Mouse (Mus musculus) yolk sac, embryonic 10.5 days (tissue): ENCODE measurements around the gene Hira.
"Not testable (repeated sequence)": the region's sequence is repeated elsewhere in the genome, so short reads cannot be mapped to it uniquely, and the experiment has no call there.

Experiments
- DNase-seq: peaks from one replicate; pipeline ENCODE4 v3.0.0-alpha.2; 2017; ENCODE audit warnings: low spot score

The Hira gene

DNA sequence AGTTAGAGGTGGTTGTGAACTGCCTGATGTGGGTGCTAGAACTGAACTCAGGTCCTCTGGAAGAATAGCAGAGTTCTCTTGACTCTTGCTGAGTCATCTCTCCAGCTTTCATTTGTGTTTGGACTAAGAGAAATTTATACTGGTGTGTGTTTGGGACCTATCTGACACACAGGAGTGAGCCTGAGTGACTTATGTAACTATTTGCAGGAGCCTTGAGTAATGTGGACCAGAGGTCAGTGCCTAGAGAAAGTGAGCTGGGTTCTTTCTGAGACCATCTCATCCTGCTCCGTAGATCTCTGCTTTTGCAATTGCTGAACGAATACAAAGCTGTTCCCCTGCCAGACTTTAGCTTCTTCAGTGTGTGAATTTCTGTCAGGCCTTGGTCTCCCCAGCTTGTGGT lies 44.9 kb downstream of the Hira start:
- no peak for DNase-seq

DNA sequence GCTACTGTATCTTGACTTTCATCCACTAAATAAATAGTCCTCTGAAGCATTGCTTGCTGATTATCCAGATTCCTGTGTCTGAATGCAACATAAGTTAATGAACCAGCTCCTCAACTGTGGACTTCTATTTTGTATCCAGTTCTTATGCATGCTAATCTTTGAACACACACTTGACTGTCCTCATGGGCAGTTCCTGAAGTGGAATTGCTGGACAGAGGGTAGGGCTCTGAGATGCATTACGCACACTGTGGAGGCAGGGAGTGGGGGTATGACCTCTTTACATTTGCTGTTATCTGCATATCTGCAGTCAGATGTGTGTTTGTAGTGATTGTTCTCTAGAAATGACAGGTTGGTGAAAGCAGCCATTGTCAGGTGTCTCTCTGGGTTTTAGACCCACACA lies 51.1 kb downstream of the Hira start:
- DNase-seq = no peak

DNA sequence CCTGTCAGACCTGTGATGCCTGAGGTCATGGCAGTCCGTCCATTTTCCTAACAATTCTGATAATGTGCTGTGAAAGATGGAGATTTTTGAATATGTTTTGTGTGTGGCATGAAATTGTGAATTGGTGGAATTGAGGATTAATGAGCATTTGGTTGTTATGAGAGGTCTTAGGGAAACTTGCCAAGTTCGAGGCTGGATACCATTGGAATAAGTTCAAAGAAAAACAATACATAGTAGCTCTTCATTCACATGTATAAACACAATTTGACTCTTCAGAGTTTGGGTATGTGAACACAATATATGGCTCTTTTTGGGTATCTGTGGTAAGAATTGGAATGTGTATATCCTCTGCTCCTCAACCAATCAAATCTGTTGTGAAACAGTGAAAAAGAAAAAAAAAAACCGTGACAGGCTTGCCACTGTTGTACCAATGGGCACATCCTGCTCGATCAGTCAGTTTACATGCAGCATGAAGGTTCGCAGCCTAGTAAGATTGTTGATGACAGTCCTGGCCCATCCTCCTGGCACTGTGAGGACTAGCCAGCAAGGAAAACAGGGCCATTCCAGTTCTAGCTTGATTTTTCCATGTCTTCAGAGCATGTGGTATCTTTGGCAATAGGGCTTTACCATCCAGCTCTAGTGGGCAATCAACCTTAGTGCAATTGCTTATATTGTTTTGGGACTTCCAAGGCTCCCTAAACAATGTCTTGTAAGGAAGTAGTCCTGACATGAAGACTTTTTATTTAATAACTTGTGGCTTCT lies 61.7 kb downstream of the Hira start:
- no peak for DNase-seq

DNA sequence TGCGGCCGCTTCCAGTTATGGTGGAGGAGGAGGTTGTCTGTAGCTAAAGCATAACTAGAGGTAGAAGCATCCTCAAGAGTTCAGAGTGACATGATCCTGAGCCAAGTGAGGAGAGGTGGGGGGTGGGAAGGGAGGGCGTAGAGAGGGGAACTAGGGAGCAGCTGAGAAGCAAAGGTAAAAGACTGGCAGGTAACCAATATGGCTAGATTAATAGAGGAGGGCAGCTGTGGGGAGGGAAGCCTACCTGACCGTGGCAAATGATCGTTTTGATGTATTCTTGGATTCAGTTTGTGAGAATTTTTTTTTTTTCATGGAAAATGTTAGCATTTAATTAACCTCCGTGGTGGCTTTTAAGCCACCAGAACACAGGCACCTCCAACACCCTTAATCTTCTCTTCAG lies 67.1 kb downstream of the Hira start:
- no peak for DNase-seq

DNA sequence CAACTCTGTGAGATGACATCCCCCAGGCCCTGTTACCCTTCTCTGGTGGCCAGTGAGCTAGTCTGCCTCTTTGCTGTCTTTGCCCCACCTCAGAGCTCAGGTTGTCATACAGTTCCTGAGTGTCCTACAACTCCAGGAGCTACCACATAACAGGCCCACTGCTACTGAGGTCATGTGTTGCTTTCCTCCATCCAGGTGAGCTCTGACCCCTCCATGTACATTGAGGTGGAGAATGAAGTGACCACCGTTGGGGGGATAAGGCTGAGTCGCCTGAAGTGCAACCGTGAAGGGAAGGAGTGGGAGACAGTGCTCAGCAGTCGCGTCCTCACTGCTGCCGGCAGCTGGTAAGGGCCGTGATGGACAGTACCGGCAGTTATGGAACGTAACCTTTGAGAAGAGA lies 72.1 kb downstream of the Hira start:
- no peak for DNase-seq

DNA sequence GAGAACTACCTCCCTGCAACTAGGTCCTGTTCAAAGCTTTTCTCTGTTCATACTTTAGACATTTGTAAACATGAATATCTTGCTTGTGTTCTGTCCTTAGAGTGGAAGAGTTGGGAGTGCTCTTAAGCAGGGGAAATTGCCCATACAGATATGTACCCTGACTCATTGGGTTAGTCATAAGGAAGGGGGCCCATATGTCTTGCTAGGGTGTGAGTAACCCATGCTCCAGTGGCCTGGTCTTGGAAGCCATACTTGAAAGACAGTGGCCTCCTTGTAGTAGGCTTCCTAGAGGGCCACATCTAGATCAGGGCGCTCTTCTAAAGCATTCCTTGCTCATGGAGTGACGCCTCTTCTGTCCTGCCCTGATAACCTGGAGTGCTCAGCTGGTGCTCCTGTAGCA lies 73.5 kb downstream of the Hira start:
- no peak for DNase-seq

DNA sequence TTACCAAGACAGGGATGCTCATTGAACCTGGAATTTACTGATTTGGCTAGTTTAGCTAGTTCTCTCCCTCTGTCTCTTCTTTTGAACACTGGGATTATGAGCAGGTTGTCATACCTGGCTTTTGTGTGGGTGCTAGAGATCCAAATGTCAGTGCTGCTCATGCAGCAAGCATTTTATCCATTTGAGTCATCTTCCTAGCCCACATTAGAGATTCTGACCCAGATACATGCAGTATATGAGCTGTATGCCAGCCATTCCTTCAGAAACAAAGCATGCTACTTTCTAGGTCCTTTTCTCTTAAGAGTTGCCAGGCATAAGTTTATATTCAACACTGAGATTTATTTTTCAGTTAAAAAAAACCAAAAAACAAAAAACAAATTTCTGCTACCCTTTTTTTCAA lies 76.0 kb downstream of the Hira start:
- no peak for DNase-seq

DNA sequence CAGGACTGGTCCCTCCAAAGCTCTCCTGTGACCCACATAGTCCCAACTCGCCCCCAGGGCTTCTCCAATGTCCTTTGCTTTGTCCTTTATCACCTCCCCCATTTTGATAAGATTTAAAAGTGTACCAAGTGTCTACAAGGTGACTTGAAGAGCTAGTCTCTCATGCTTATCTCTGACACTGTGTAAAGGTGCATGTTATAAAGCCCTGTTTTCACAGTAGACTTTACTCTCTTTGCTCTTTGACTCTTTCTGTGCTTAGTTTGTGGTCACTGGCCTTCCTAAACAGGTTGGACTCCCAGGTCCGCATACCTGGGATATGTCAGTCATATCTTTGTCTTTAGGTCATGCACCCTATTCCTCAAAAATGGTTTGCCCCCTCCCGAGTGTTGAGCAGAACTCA lies 78.2 kb downstream of the Hira start:
- DNase-seq = no peak

DNA sequence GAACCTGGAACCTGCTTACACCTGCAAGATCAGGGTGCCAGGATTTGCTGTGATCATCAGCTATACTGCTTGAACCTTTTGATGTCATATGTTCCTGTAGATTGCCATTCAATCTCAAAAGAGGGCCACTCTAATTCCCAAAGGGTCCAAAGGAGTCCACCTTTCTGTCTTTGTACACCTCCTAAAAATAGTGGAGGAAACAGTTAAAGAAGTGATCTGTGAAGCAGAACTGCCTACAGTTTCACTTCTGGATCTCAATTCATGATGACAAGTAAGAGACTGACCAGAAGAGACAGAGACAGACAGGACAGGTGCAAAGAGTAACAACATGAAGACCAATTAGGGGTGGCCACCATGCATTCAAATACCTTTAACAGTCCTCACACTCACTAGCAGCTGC lies 86.6 kb downstream of the Hira start:
- no peak for DNase-seq

DNA sequence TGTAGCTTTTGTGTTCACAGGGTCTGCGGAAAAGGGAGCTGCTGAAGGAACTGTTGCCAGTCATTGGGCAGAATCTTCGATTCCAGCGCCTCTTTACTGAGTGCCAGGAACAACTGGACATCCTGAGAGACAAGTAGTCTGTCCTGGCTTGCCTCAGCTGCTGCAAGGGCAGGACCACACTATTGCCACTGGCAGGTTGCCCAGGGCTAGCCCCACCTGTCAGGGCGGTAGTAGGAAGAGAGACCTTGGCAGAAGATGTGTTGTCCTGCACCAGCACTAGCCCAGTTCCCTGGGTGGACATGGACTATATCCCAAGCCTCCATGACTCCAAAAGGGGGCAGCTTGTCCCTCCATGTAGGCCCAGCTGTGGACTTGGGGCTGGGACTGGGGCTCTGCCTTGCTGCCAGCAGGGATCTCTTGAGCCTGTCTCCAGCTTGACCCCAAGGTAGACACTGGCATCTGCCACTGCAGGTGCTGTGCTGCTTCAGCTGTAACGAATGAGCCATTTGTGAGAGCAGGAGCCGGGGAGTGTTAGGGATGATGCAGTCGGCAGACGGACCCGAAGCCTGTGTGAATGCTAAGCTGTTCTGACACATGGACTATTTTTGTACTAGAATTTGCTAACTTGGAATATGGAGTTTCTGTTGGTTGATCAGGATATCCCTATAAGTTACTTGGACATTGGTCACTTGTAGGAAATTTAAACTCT lies 92.7 kb downstream of the Hira start:
- no peak for DNase-seq

DNA sequence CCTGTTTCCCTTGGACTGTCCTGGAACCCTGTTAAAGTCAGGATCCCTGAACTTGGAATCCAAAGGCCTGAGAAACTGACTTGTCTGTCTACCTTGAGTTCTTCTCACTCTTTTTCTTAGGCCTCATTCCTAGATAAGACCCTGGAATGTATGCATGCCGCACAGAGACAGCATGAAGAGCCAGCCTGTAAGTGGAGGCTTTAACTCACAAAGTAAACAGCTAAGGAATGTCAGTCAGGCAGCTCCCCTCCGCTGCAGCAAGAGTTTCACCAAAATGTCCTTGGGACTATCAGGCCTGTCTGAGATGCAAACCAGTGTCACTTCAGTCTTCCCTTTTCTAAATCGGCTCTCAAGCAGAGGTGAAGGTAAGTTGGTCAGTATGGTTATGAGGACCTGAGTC lies 94.0 kb downstream of the Hira start:
- DNase-seq = peak; percentile 70

DNA sequence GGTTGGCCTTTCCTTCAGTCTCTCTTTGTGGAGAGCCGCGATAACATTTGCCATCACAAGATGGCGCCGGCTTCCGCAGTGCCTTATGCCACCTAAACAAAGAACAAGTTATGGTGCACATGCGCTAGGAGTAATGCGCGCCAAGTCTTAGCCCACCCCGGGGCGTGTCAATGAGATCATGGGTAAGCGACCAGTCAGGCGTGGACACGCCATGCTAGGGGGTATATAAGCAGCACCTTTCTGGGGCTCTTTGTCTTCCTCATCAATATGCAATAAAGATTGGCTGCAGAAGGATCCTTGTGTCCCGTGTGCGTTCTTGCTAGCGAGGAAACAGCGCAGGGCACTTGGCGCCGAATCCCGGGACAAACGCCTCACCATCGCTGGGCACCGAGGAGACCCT lies 98.8 kb downstream of the Hira start:
- not testable (repeated sequence) for DNase-seq

DNA sequence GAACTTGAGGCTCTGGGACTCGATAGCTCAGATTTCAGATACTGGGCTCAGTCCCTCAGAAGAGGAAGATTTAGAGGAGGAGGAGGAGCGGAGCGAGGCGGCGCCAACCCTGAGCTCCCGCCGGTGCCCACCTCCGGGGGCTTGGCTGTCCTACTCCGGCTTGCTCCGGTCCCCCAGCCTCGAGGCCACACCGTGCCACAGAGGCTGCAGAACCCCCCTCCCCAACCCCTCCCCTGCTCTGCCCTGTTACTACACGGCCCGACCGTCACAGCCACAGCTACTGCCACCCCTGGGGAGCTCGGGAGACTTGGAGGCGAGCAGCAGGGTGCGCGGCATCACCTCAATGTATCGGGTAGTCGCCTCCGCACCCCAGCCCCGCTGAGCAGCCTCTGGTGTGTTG lies 99.5 kb downstream of the Hira start:
- DNase-seq = no peak

DNA sequence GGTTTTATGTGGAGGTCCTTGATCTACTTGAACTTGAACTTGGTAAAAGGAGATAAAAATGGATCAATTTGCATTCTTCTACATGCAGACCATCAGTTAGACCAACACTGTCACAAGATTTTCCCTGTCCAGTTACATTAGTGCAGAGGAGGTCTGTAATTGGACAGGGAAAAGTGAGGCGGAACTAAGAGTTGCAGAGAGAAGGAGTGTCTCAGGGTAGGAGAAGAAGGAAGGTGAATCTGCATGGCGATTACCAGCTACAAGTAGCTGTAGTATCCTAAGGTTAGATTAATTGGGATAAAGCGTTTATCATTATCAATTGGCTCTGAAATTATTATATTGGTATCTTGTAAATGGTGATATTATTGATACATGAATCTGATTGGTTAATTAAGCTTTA lies 109.5 kb downstream of the Hira start:
- no peak for DNase-seq

DNA sequence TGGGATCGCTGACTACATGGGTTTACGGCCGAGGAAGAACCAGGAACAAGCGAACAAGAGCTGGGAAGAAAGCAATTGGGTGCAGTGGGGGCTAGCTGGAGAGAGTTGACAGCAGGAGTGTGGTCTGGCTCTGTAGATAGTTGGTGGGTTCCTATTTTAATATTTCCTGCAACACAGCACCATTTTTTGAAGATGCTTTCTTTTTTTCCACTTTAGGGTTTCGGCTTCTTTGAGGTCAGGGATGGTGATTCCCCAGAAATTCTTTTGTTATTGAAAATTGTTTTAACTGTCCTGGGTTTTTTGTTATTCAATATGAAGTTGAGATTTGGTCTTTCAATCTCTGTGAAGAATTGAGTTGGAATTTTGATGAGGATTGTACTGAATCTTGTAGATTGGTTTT lies 110.0 kb downstream of the Hira start:
- no peak for DNase-seq

DNA sequence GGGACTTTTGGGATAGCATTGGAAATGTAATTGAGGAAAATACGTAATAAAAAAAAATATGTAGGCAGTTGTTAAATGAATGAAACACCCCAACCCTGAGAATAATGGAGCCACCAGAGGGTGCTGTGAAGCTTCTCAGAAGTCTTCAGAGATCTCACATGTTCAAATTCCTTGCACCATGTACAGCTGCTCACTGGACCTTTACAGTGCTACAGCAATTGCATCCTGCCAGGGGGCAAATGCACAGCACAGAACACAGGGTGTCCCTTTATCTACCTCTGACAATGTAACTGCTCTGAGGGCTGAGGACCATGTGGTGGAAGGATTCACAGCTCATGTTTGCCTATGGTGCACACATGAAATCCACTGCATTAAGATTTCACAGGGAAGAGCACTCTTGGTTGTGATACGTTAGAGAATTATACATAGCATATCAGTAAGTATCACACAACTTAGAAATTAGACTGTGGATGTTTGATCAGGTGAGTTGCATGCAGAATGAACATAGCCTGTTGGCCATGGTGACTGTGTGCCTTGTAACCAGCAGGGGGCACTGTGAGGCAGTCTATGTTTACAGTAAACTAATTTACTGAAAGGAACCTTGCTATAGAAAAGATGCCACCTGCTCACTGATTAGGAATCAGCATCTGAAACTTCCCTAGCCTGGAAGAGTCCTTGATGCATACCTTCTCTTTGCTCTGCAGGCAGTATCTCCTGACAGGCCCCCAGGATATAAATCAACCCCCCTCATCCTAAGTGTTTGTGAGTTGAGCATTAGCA lies 126.0 kb downstream of the Hira start:
- not testable (repeated sequence) for DNase-seq

DNA sequence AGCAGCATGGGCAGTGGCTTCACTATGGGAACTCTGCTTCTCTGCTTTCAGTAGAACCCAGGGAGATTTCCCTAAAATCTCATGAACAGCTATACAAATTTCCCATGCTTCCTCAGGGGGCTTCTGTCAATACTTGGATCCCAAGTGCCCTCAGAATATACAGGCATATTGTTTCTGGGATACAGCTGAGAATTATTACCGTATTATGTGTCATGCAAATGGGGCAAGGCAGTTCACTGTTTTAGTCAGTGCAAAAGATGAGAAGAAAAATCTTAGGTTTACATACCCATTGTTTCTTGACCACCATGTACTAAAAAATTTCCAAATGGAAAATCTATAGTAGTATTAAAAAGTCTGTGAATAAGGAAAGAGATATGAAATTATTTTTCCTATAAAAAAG lies 126.9 kb downstream of the Hira start:
- DNase-seq = no peak

DNA sequence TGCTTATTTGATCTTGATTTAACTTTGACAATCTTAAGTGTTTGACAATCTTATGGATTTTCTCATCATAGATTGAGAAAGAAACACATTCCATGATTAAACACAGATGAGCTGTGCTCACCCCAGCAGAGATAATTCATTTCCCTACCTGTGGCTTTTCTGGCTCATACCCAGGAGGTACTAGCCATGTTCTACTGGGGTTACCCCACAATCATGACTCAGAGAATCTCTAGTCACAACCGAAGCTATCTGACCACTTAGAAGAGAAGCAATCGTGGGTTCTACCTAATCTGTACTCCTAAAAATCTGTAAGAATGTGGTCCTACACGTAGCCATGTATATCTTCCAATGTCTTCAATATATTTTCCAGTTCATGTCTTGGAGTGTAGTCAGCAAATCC lies 128.5 kb downstream of the Hira start:
- DNase-seq = no peak

DNA sequence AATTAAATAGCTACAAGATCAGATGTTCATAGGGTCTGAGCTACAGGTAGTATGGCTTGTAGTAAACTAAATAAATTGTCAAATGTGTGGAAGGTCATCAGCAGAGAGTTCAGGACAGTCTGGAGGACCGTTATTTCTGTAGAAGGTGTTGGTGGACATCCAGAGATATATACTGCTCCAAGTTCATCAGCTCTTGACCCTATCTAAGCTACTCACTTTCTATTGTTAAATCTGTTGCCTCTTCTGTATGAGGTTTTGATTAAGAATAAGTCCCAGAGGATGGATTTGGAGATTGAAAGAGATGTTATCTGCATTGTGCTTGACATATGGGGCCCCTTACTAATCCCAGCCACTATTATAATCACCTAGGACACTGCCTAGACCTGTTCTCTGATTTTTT lies 129.9 kb downstream of the Hira start:
- DNase-seq = no peak

DNA sequence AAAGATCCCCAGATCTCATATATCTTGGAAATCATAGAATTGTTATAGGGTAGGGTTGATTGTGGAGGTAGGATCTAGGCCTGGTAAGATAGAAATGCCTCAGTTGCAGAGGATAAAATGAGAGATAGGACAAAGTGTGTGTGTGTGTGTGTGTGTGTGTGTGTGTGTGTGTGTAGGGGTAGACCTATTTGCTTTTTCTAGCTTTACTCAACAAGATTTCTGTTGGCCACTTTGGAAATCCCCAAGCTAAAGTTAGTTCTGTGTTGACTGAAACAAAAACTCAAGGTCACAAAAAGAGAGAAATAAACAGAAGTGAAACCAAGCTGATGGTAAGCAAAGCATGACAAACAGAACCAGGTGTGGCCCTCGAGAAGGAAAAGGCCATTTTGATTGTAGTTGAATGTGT lies 130.4 kb downstream of the Hira start:
- DNase-seq = not testable (repeated sequence)

DNA sequence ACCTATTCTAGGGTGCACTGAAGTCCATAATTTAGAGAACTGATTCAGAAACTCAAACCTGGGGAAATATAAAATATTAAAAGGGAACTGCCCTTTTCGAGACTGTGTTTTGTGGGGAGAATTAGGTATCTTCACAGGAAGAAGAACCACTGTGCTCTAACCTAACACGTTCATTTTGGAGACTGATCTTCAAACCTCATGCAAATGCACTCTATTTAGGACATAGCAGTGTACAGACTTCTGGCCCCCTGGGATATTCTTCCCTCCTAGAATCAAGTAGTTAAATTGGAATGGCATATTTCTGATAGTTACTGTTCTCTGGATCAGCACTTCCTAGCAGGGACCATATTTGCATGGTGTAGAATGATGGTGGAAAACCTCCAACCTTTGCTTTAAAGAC lies 133.9 kb downstream of the Hira start:
- DNase-seq = no peak

DNA sequence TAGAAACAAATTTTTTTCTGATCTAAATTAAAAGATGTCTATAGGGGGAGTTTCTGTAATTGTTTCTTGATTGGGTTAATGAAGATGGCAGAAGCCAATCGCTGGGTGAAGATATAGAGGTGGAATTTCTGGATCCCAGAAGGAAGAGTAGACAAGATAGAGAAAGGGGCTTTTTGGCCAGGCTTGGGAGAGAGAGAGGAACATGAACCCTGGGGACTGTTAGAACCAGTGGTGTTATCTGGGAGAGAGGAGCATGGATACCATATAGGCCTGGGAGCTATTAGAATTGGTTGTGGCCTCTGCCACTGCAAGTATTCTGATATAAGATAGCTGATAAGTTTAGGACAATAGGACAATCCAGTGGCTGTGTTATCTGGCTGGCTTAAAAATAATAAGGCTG lies 136.7 kb downstream of the Hira start:
- no peak for DNase-seq

DNA sequence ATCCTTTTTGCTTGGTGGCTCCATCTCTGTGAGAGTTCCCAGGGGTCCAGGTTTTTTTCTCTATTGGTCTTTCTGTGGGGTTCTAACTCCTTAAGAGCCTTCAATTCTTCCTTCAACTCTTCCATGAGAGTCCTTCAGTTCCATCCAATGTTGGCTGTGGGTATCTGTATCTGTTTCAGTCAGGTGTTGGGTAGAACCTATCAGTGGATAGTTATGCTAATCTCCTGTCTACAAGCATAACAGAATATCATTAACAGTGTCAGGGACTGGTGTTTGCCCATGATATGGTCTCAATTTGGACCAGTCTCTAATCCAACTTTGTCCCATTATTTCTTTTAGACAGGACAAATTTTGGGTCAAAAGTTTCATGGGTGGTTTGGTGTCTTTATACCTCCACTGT lies 137.8 kb downstream of the Hira start:
- DNase-seq = no peak
